Mouse (Mus musculus): ENCODE data around the gene Rxfp2. TPM values are rescaled to one million over a fixed set of nuclear protein-coding genes. Genes with fewer than 3 reads are reported as not detected.

The Rxfp2 gene
- total and polyA plus RNA-seq, 3 experiments = 0.16 TPM; not detected in 2

- H3K4me3 ChIP-seq (ENCODE audit: low read depth, low read length) = no peak overlapping the region
- TF ChIP-seq POLR2AphosphoS5 (IDR thresholded peaks at IDR 0.05; ENCODE audit: insufficient replicate concordance, low read depth, low read length) (no peak), CTCF (IDR thresholded peaks at IDR 0.05; ENCODE audit: low read depth, low read length) (no peak), GATA1 (IDR thresholded peaks at IDR 0.05; ENCODE audit: borderline replicate concordance, low read length) (no peak), GATA2 (IDR thresholded peaks at IDR 0.05; ENCODE audit: borderline replicate concordance, low read depth, low read length) (no peak), TAL1 (conservative IDR thresholded peaks at IDR 0.05; ENCODE audit: low read depth, low read length) (no peak)
- H3K36me3 ChIP-seq (replicated peaks) = no peaks in the 10 kb centered on the region
- no peaks in the 10 kb centered on the region for H3K27me3 ChIP-seq (ENCODE audit: insufficient read depth, low read length)
- H3K9me3 ChIP-seq (replicated peaks) = peaks cover 56% of the 10 kb centered on the region
- ATAC-seq (ENCODE audit: extremely low read depth, insufficient number of reproducible peaks, low FRiP score, poor library complexity, severe bottlenecking) (no peak), DNase-seq (ENCODE audit: low spot score) (no peak)
- H3K4me1 ChIP-seq (ENCODE audit: insufficient read depth, low read depth, low read length) = no peaks in the 10 kb centered on the region
These were observed 21.0 kb upstream of the Rxfp2 start for GRCm38 (mm10) chr5:149997321-149998034.

GRCm38 (mm10) chr5:149998311-149998710 lies 20.2 kb upstream of the Rxfp2 start:
- TF ChIP-seq CTCF (IDR thresholded peaks at IDR 0.05; ENCODE audit: low read depth, low read length) (no peak), TAL1 (conservative IDR thresholded peaks at IDR 0.05; ENCODE audit: low read depth, low read length) (no peak), GATA1 (IDR thresholded peaks at IDR 0.05; ENCODE audit: borderline replicate concordance, low read length) (no peak), POLR2AphosphoS5 (IDR thresholded peaks at IDR 0.05; ENCODE audit: insufficient replicate concordance, low read depth, low read length) (no peak)
- Histone ChIP-seq H3K4me1 (ENCODE audit: insufficient read depth, low read depth, low read length) (no peaks in the 10 kb centered on the region), H3K36me3 (replicated peaks) (no peaks in the 10 kb centered on the region), H3K9me3 (replicated peaks) (peaks cover 54% of the 10 kb centered on the region), H3K4me3 (ENCODE audit: low read depth, low read length) (no peak overlapping the region), H3K27me3 (ENCODE audit: insufficient read depth, low read length) (no peaks in the 10 kb centered on the region)
- DNase-seq (ENCODE audit: low spot score) (no peak), ATAC-seq (ENCODE audit: extremely low read depth, insufficient number of reproducible peaks, low FRiP score, poor library complexity, severe bottlenecking) (no peak)

GRCm38 (mm10) chr5:150005355-150005754 lies 13.1 kb upstream of the Rxfp2 start:
- Histone ChIP-seq H3K27me3 (ENCODE audit: insufficient read depth, low read length) (no peaks in the 10 kb centered on the region), H3K4me3 (ENCODE audit: low read depth, low read length) (no peak overlapping the region), H3K36me3 (replicated peaks) (no peaks in the 10 kb centered on the region), H3K4me1 (ENCODE audit: insufficient read depth, low read depth, low read length) (no peaks in the 10 kb centered on the region), H3K9me3 (replicated peaks) (peaks cover 45% of the 10 kb centered on the region)
- ATAC-seq (ENCODE audit: extremely low read depth, insufficient number of reproducible peaks, low FRiP score, poor library complexity, severe bottlenecking) = no peak
- TF ChIP-seq POLR2AphosphoS5 (IDR thresholded peaks at IDR 0.05; ENCODE audit: insufficient replicate concordance, low read depth, low read length) = no peak
- DNase-seq (ENCODE audit: low spot score) = no peak

- H3K27me3 ChIP-seq (ENCODE audit: insufficient read depth, low read length) = no peaks in the 10 kb centered on the region
These were observed 1.6 kb upstream of the Rxfp2 start for GRCm38 (mm10) chr5:150016861-150017260.

GRCm38 (mm10) chr5:150017672-150018071 lies 803 bp upstream of the Rxfp2 start:
- no peak for ATAC-seq (ENCODE audit: extremely low read depth, insufficient number of reproducible peaks, low FRiP score, poor library complexity, severe bottlenecking)
- no peaks in the 10 kb centered on the region for H3K27me3 ChIP-seq (ENCODE audit: insufficient read depth, low read length)
- H3K4me3 ChIP-seq (ENCODE audit: low read depth, low read length) = no peak overlapping the region
- TF ChIP-seq POLR2AphosphoS5 (IDR thresholded peaks at IDR 0.05; ENCODE audit: insufficient replicate concordance, low read depth, low read length) (no peak), CTCF (IDR thresholded peaks at IDR 0.05; ENCODE audit: low read depth, low read length) (no peak), TAL1 (conservative IDR thresholded peaks at IDR 0.05; ENCODE audit: low read depth, low read length) (no peak), GATA2 (IDR thresholded peaks at IDR 0.05; ENCODE audit: borderline replicate concordance, low read depth, low read length) (no peak), GATA1 (IDR thresholded peaks at IDR 0.05; ENCODE audit: borderline replicate concordance, low read length) (no peak)
- DNase-seq (ENCODE audit: low spot score) = no peak
- no peaks in the 10 kb centered on the region for H3K36me3 ChIP-seq (replicated peaks)
- H3K9me3 ChIP-seq (replicated peaks) = peaks cover 37% of the 10 kb centered on the region
- no peaks in the 10 kb centered on the region for H3K4me1 ChIP-seq (ENCODE audit: insufficient read depth, low read depth, low read length)

More at GRCm38 (mm10) chr5:150016861-150017260, 1.6 kb upstream of the Rxfp2 start:
- DNase-seq (ENCODE audit: low spot score) = no peak
- no peak overlapping the region for H3K4me3 ChIP-seq (ENCODE audit: low read depth, low read length)
- peaks cover 30% of the 10 kb centered on the region for H3K9me3 ChIP-seq (replicated peaks)
- TF ChIP-seq GATA2 (IDR thresholded peaks at IDR 0.05; ENCODE audit: borderline replicate concordance, low read depth, low read length) = no peak
- no peak for TF ChIP-seq GATA1 (IDR thresholded peaks at IDR 0.05; ENCODE audit: borderline replicate concordance, low read length)
- TF ChIP-seq TAL1 (conservative IDR thresholded peaks at IDR 0.05; ENCODE audit: low read depth, low read length) = no peak
- no peak for TF ChIP-seq POLR2AphosphoS5 (IDR thresholded peaks at IDR 0.05; ENCODE audit: insufficient replicate concordance, low read depth, low read length)
- no peak for TF ChIP-seq CTCF (IDR thresholded peaks at IDR 0.05; ENCODE audit: low read depth, low read length)
- no peaks in the 10 kb centered on the region for H3K36me3 ChIP-seq (replicated peaks)
- no peak for ATAC-seq (ENCODE audit: extremely low read depth, insufficient number of reproducible peaks, low FRiP score, poor library complexity, severe bottlenecking)
- no peaks in the 10 kb centered on the region for H3K4me1 ChIP-seq (ENCODE audit: insufficient read depth, low read depth, low read length)

GRCm38 (mm10) chr5:150020851-150021250 lies 2.4 kb downstream of the Rxfp2 start:
- Histone ChIP-seq H3K9me3 (replicated peaks) (peaks cover 47% of the 10 kb centered on the region), H3K27me3 (ENCODE audit: insufficient read depth, low read length) (no peaks in the 10 kb centered on the region), H3K36me3 (replicated peaks) (no peaks in the 10 kb centered on the region), H3K4me3 (ENCODE audit: low read depth, low read length) (no peak overlapping the region), H3K4me1 (ENCODE audit: insufficient read depth, low read depth, low read length) (no peaks in the 10 kb centered on the region)
- TF ChIP-seq GATA2 (IDR thresholded peaks at IDR 0.05; ENCODE audit: borderline replicate concordance, low read depth, low read length) (no peak), CTCF (IDR thresholded peaks at IDR 0.05; ENCODE audit: low read depth, low read length) (no peak), POLR2AphosphoS5 (IDR thresholded peaks at IDR 0.05; ENCODE audit: insufficient replicate concordance, low read depth, low read length) (no peak), GATA1 (IDR thresholded peaks at IDR 0.05; ENCODE audit: borderline replicate concordance, low read length) (no peak), TAL1 (conservative IDR thresholded peaks at IDR 0.05; ENCODE audit: low read depth, low read length) (no peak)
- ATAC-seq (ENCODE audit: extremely low read depth, insufficient number of reproducible peaks, low FRiP score, poor library complexity, severe bottlenecking) = no peak
- no peak for DNase-seq (ENCODE audit: low spot score)

Measured in G1E (cell line).